Mouse (Mus musculus) naive thymus-derived CD4-positive, alpha-beta T cell, adult 2 months (primary cell): ENCODE measurements around the gene Spata32.

Experiments
- DNase-seq: peaks from one replicate; pipeline ENCODE4 v3.0.0-alpha.2; 2011; ENCODE audit warnings: low read depth

Gene Spata32

GRCm38 (mm10) chr11:103202376-103202775, 15.9 kb downstream of the Spata32 start:
- no peak for DNase-seq

GRCm38 (mm10) chr11:103201664-103202063, 16.6 kb downstream of the Spata32 start:
- no peak for DNase-seq

GRCm38 (mm10) chr11:103198911-103199803, 19.1 kb downstream of the Spata32 start:
- no peak for DNase-seq

- DNase-seq, result no peak
These were observed 19.9 kb downstream of the Spata32 start for GRCm38 (mm10) chr11:103198339-103198738.

GRCm38 (mm10) chr11:103197340-103197739, 20.9 kb downstream of the Spata32 start:
- no peak for DNase-seq

GRCm38 (mm10) chr11:103195656-103196055, 22.6 kb downstream of the Spata32 start:
- DNase-seq, result no peak

GRCm38 (mm10) chr11:103195236-103195635, 23.0 kb downstream of the Spata32 start:
- DNase-seq, result no peak

- no peak for DNase-seq
These were observed 24.4 kb downstream of the Spata32 start for GRCm38 (mm10) chr11:103193825-103194168.

- DNase-seq, result no peak
These were observed 25.0 kb downstream of the Spata32 start for GRCm38 (mm10) chr11:103192956-103193824.

- DNase-seq, result no peak
These were observed 25.8 kb downstream of the Spata32 start for GRCm38 (mm10) chr11:103192230-103192955.

- DNase-seq, result peak; percentile 77
These were observed 33.3 kb downstream of the Spata32 start for GRCm38 (mm10) chr11:103184891-103185290.

GRCm38 (mm10) chr11:103181911-103182310, 36.3 kb downstream of the Spata32 start:
- DNase-seq, result no peak

- DNase-seq, result no peak
These were observed 36.9 kb downstream of the Spata32 start for GRCm38 (mm10) chr11:103181349-103181748.

GRCm38 (mm10) chr11:103180426-103180825, 37.8 kb downstream of the Spata32 start:
- DNase-seq, result no peak

- DNase-seq, result no peak
These were observed 39.5 kb downstream of the Spata32 start for GRCm38 (mm10) chr11:103178748-103179147.

GRCm38 (mm10) chr11:103177815-103178485, 40.3 kb downstream of the Spata32 start:
- DNase-seq, result peak; percentile 50

GRCm38 (mm10) chr11:103177216-103177615, 41.0 kb downstream of the Spata32 start:
- no peak for DNase-seq

GRCm38 (mm10) chr11:103176510-103176909, 41.7 kb downstream of the Spata32 start:
- no peak for DNase-seq

- peak; percentile 51 for DNase-seq
These were observed 42.4 kb downstream of the Spata32 start for GRCm38 (mm10) chr11:103175688-103176442.

GRCm38 (mm10) chr11:103174891-103175391, 43.3 kb downstream of the Spata32 start:
- peak; percentile 95 for DNase-seq

GRCm38 (mm10) chr11:103174411-103174832, 43.8 kb downstream of the Spata32 start:
- DNase-seq, result no peak
